Mouse (Mus musculus) kidney, embryonic 15.5 days (tissue): ENCODE data around the gene Hist1h4b. TPM values are rescaled to one million over a fixed set of nuclear protein-coding genes. Genes with fewer than 3 reads are reported as not detected.

Experiments used
- ATAC-seq: fragments of 200-750 bp; cut with Nextera tagmentation; replicated peaks from 2 replicates; pipeline ENCODE4 v1.8.0; 2017; ENCODE audit warnings: moderate TSS enrichment; ENCODE audit not compliant: low FRiP score
- H3K27ac ChIP-seq: fragments of 300-500 bp; sonication (generic); 2 replicates; pipeline ENCODE4 v1.5.1; 2015; ENCODE audit warnings: mild to moderate bottlenecking, inconsistent platforms
- H3K27me3 ChIP-seq: fragments of 300-500 bp; sonication (generic); 2 replicates; pipeline ENCODE4 v1.6.1; 2015; ENCODE audit warnings: inconsistent platforms
- H3K36me3 ChIP-seq: fragments of 300-500 bp; sonication (generic); 2 replicates; pipeline ENCODE4 v1.6.1; 2015; ENCODE audit warnings: inconsistent platforms
- H3K4me1 ChIP-seq: fragments of 300-500 bp; sonication (generic); 2 replicates; pipeline ENCODE4 v1.6.1; 2015; ENCODE audit warnings: inconsistent platforms
- H3K4me2 ChIP-seq: fragments of 300-500 bp; sonication (generic); 2 replicates; pipeline ENCODE4 v1.6.1; 2015; ENCODE audit warnings: moderate library complexity, mild to moderate bottlenecking, inconsistent platforms
- H3K4me3 ChIP-seq: fragments of 300-500 bp; sonication (generic); replicated peaks from 2 replicates; pipeline ENCODE4 v1.5.1; 2015; ENCODE audit warnings: mild to moderate bottlenecking, inconsistent platforms
- H3K9ac ChIP-seq: fragments of 300-500 bp; sonication (generic); 2 replicates; pipeline ENCODE4 v1.6.1; 2015; ENCODE audit warnings: mild to moderate bottlenecking, inconsistent platforms
- H3K9me3 ChIP-seq: fragments of 300-500 bp; sonication (generic); replicated peaks from 2 replicates; pipeline ENCODE4 v1.6.1; 2016; ENCODE audit warnings: inconsistent platforms
- WGBS: fragments of 180-500 bp; shearing (Covaris S2); methylation state at CpG from one replicate; pipeline ENCODE4 v1.1.7; 2015; ENCODE audit warnings: mixed read lengths; 5-methylcytosine and 5-hydroxymethylcytosine counted together
- microRNA-seq: library from miRNA; unstranded; fragments of <30 nt; microRNA quantifications from one replicate; pipeline ENCODE4, GENCODE M21; 2016
- polyA plus RNA-seq: library from polyadenylated mRNA; unstranded; fragments of >200 nt; fragmentation: Nextera tagmentation; extraction: Ambion mirVana; gene quantifications from 2 replicates; pipeline ENCODE4 v1.2.1, GENCODE M21; 2015

The Hist1h4b gene
- polyA plus RNA-seq, 1 experiment from 2014 or later, result 6.4 TPM

- Histone ChIP-seq H3K9ac (no peak overlapping the region), H3K4me2 (no peak overlapping the region), H3K36me3 (no peaks in the 10 kb centered on the region), H3K4me3 (no peak overlapping the region), H3K27ac (no peak overlapping the region), H3K27me3 (no peaks in the 10 kb centered on the region), H3K4me1 (no peaks in the 10 kb centered on the region), H3K9me3 (no peaks in the 10 kb centered on the region)
- ATAC-seq, result no peak
- 45% methylated on average over 2 of the region's 2 CpGs for WGBS
These were observed 35.7 kb downstream of the Hist1h4b start for GRCm38 (mm10) chr13:23792520-23792919.

- ATAC-seq, result no peak
- 58% methylated on average over 5 of the region's 5 CpGs for WGBS
- no peak overlapping the region for H3K4me3 ChIP-seq
These were observed 42.6 kb downstream of the Hist1h4b start for GRCm38 (mm10) chr13:23799405-23799804.

GRCm38 (mm10) chr13:23804532-23804931 is 47.7 kb downstream of the Hist1h4b start:
- H3K4me3 ChIP-seq, result no peak overlapping the region
- ATAC-seq, result no peak
- no peaks in the 10 kb centered on the region for H3K36me3 ChIP-seq
- H3K27ac ChIP-seq, result no peak overlapping the region
- no peaks in the 10 kb centered on the region for H3K27me3 ChIP-seq
- 81% methylated on average over 2 of the region's 2 CpGs for WGBS
- no peaks in the 10 kb centered on the region for H3K9me3 ChIP-seq
- H3K4me1 ChIP-seq, result 0 out of 2 replicates have a peak, but pooled peaks cover 3% of the 10 kb centered on the region
- no peak overlapping the region for H3K9ac ChIP-seq
- no peak overlapping the region for H3K4me2 ChIP-seq

More at GRCm38 (mm10) chr13:23799405-23799804, 42.6 kb downstream of the Hist1h4b start:
- Histone ChIP-seq H3K4me2 (no peak overlapping the region), H3K27ac (no peak overlapping the region), H3K4me1 (0 out of 2 replicates have a peak, but pooled peaks cover 5% of the 10 kb centered on the region), H3K27me3 (no peaks in the 10 kb centered on the region), H3K9ac (no peak overlapping the region), H3K36me3 (no peaks in the 10 kb centered on the region), H3K9me3 (no peaks in the 10 kb centered on the region)

GRCm38 (mm10) chr13:23806422-23807052 is 49.7 kb downstream of the Hist1h4b start, which contains the start of gene Slc17a2:
Gene Slc17a2, plus strand, starts transcription at chr13:23806993.
- no peaks in the 10 kb centered on the region for H3K9me3 ChIP-seq
- H3K27ac ChIP-seq, result no peak within 1 kb of the TSS
- H3K27me3 ChIP-seq, result no peaks in the 10 kb centered on the region
- WGBS, result 78% methylated on average over 15 of the region's 15 CpGs
- H3K4me3 ChIP-seq, result no peak within 1 kb of the TSS
- no peaks in the 10 kb centered on the region for H3K36me3 ChIP-seq
- H3K9ac ChIP-seq, result no peak within 1 kb of the TSS
- H3K4me1 ChIP-seq, result no peaks in the 10 kb centered on the region
- no peak for ATAC-seq
- no peak within 1 kb of the TSS for H3K4me2 ChIP-seq

Small RNA genes within 50 kb of the gene (microRNA-seq; reads per million reads assigned to microRNA genes)
- gene Gm44314 (not detected), gene Gm44484 (not detected)

Other genes with a start within 250 kb of the Hist1h4b start
- 7.5 and 7.8 TPM in 2 replicates for gene Hist1h4h, start 226.0 kb upstream of the Hist1h4b start, polyA plus RNA-seq
- gene Hist1h2af, start 223.1 kb upstream of the Hist1h4b start, polyA plus RNA-seq, result 3.3 and 7.3 TPM in 2 replicates
- gene Hist1h3g, start 221.6 kb upstream of the Hist1h4b start, polyA plus RNA-seq, result 6.6 and 6.9 TPM in 2 replicates
- 0.91 and 1.1 TPM in 2 replicates for gene Hist1h2bh, start 213.6 kb upstream of the Hist1h4b start, polyA plus RNA-seq
- gene Hist1h3f, start 213.0 kb upstream of the Hist1h4b start, polyA plus RNA-seq, result 0.86 and 1.3 TPM in 2 replicates
- 0.96 and 1.3 TPM in 2 replicates for gene Hist1h4f, start 205.4 kb upstream of the Hist1h4b start, polyA plus RNA-seq
- 0.66 and 0.67 TPM in 2 replicates for gene Hist1h1d, start 203.8 kb upstream of the Hist1h4b start, polyA plus RNA-seq
- gene Hist1h3e, start 194.6 kb upstream of the Hist1h4b start, polyA plus RNA-seq, result 6.5 and 6.7 TPM in 2 replicates
- 84.7 and 118 TPM in 2 replicates for gene Hist1h2ae, start 185.8 kb upstream of the Hist1h4b start, polyA plus RNA-seq
- gene Hist1h2bg, start 185.6 kb upstream of the Hist1h4b start, polyA plus RNA-seq, result 10.6 and 10.9 TPM in 2 replicates
- 6.0 and 6.9 TPM in 2 replicates for gene Hist1h2bf, start 182.8 kb upstream of the Hist1h4b start, polyA plus RNA-seq
- gene Hist1h2ad, start 182.6 kb upstream of the Hist1h4b start, polyA plus RNA-seq, result 3.6 TPM in 2 replicates
- gene Hist1h3d, start 181.2 kb upstream of the Hist1h4b start, polyA plus RNA-seq, result 6.5 and 7.5 TPM in 2 replicates
- 123 and 142 TPM in 2 replicates for gene Hist1h4d, start 175.4 kb upstream of the Hist1h4b start, polyA plus RNA-seq
- 3.1 and 3.7 TPM in 2 replicates for gene Hist1h2be, start 135.9 kb upstream of the Hist1h4b start, polyA plus RNA-seq
- 19.7 and 21.1 TPM in 2 replicates for gene Hist1h1e, start 134.5 kb upstream of the Hist1h4b start, polyA plus RNA-seq
- 1.3 and 1.5 TPM in 2 replicates for gene Hist1h2ac, start 73.1 kb upstream of the Hist1h4b start, polyA plus RNA-seq
- 65.3 and 71.8 TPM in 2 replicates for gene Hist1h2bc, start 72.8 kb upstream of the Hist1h4b start, polyA plus RNA-seq
- 0.31 TPM in 1 of 2 replicates, not detected in the other for gene Hist1h1t, start 61.2 kb upstream of the Hist1h4b start, polyA plus RNA-seq
- gene Hist1h4c, start 58.6 kb upstream of the Hist1h4b start, polyA plus RNA-seq, result 7.5 and 8.5 TPM in 2 replicates
- gene Hfe, start 46.2 kb upstream of the Hist1h4b start, polyA plus RNA-seq, result 6.4 and 7.7 TPM in 2 replicates
- gene Hist1h1c, start 18.2 kb upstream of the Hist1h4b start, polyA plus RNA-seq, result 24.1 and 27.2 TPM in 2 replicates
- gene Hist1h3c, start 11.4 kb upstream of the Hist1h4b start, polyA plus RNA-seq, result 12.6 and 13.5 TPM in 2 replicates
- 3.8 and 4.5 TPM in 2 replicates for gene Hist1h2bb, start 10.3 kb upstream of the Hist1h4b start, polyA plus RNA-seq
- 39.2 and 44.8 TPM in 2 replicates for gene Hist1h2ab, start 5.9 kb upstream of the Hist1h4b start, polyA plus RNA-seq
- gene Hist1h3b, start 4.7 kb upstream of the Hist1h4b start, polyA plus RNA-seq, result 10.8 and 11.3 TPM in 2 replicates
- gene Hist1h4a, start 4.2 kb downstream of the Hist1h4b start, polyA plus RNA-seq, result 0.35 TPM in 1 of 2 replicates, not detected in the other
- gene Hist1h3a, start 5.4 kb downstream of the Hist1h4b start, polyA plus RNA-seq, result 8.0 and 9.4 TPM in 2 replicates
- gene Hist1h1a, start 6.7 kb downstream of the Hist1h4b start, polyA plus RNA-seq, result 2.3 and 3.1 TPM in 2 replicates
- not detected in 2 replicates for gene Trim38, start 12.9 kb downstream of the Hist1h4b start, polyA plus RNA-seq
- gene Slc17a2, start 50.0 kb downstream of the Hist1h4b start, polyA plus RNA-seq, result 0.10 and 0.12 TPM in 2 replicates
- 3.4 and 4.0 TPM in 2 replicates for gene Slc17a3, start 82.4 kb downstream of the Hist1h4b start, polyA plus RNA-seq
- gene Slc17a1, start 110.7 kb downstream of the Hist1h4b start, polyA plus RNA-seq, result 9.3 TPM in 2 replicates
- 2.7 and 2.9 TPM in 2 replicates for gene Slc17a4, start 158.0 kb downstream of the Hist1h4b start, polyA plus RNA-seq
- not detected in 2 replicates for gene Hist1h2ba, start 177.1 kb downstream of the Hist1h4b start, polyA plus RNA-seq
- gene Hist1h2aa, start 177.4 kb downstream of the Hist1h4b start, polyA plus RNA-seq, result not detected in 2 replicates
- 0.23 and 0.60 TPM in 2 replicates for gene Scgn, start 234.2 kb downstream of the Hist1h4b start, polyA plus RNA-seq